8 mouse cellular contexts compared by ENCODE assay signal in the genomic region with DNA sequence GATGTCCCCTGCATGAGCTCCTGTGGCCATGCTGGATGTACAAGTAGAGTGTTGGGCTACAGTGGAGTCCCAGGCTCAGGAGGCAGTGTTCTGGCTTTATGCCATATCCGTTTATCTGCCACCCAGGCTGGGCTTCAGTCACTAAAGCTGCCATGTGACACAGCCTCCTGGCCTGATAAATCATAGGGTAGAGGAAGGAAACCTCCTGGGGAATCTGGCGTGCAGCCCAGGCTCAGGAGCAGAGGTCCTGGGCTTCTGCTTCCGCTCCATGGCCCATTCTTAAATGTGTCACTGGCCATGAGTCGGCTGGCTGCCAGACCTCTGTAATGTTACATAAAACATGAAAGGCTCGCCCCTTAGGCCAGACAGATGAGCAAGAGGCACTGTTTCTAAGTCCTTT. TPM values are rescaled to one million over a fixed set of nuclear protein-coding genes. Genes with fewer than 3 reads are reported as not detected.
A peak's percentile ranks its signal among the peaks of the same experiment; 100 is the strongest.
DNase-seq lines count a peak whose midpoint lies in the region; ATAC-seq and TF ChIP-seq lines count a peak whose summit lies in the region.

No protein-coding gene starts in this region.

- peaks cover 3% of the 10 kb centered on the region; the same call in 1 of the 2 replicates for H3K9me3 ChIP-seq in midbrain, embryonic 14.5 days (ENCODE audit: control insufficient read depth, low read length)
- H3K9me3 ChIP-seq in midbrain, embryonic 10.5 days (replicated peaks) = peaks cover 9% of the 10 kb centered on the region
- H3K9me3 ChIP-seq in embryonic facial prominence, embryonic 15.5 days (replicated peaks) = no peaks in the 10 kb centered on the region
- peaks cover 7% of the 10 kb centered on the region for H3K9me3 ChIP-seq in heart, postnatal 0 days (replicated peaks; ENCODE audit: control insufficient read depth, low read length)

- no peak overlapping the region for H3K27ac ChIP-seq in midbrain, embryonic 14.5 days (replicated peaks; ENCODE audit: low read depth, low read length)
- H3K27ac ChIP-seq in midbrain, embryonic 10.5 days (replicated peaks) = no peak overlapping the region
- H3K27ac ChIP-seq in embryonic facial prominence, embryonic 15.5 days (replicated peaks) = peak overlapping the region; percentile 58; the same call in 1 of the 2 replicates
- H3K27ac ChIP-seq in heart, postnatal 0 days (ENCODE audit: low read depth) = peak overlapping the region; percentile 77

- peak; percentile 93 for TF ChIP-seq EP300 in heart, postnatal 0 days (IDR thresholded peaks at IDR 0.05; ENCODE audit: low read depth)

- peaks cover 8% of the 10 kb centered on the region; the same call in 1 of the 2 replicates for H3K4me1 ChIP-seq in midbrain, embryonic 14.5 days (ENCODE audit: control insufficient read depth, insufficient read depth, low read length)
- no peaks in the 10 kb centered on the region for H3K4me1 ChIP-seq in midbrain, embryonic 10.5 days
- peaks cover 32% of the 10 kb centered on the region for H3K4me1 ChIP-seq in embryonic facial prominence, embryonic 15.5 days
- H3K4me1 ChIP-seq in heart, postnatal 0 days (ENCODE audit: control insufficient read depth, insufficient read depth) = peaks cover 37% of the 10 kb centered on the region

- no peaks in the 10 kb centered on the region for H3K36me3 ChIP-seq in midbrain, embryonic 14.5 days (ENCODE audit: control insufficient read depth, insufficient read depth, low read length)
- no peaks in the 10 kb centered on the region for H3K36me3 ChIP-seq in midbrain, embryonic 10.5 days
- no peaks in the 10 kb centered on the region for H3K36me3 ChIP-seq in embryonic facial prominence, embryonic 15.5 days
- no peaks in the 10 kb centered on the region for H3K36me3 ChIP-seq in heart, postnatal 0 days (replicated peaks; ENCODE audit: control insufficient read depth, insufficient read depth, low read length)

- TF ChIP-seq CTCF in heart, postnatal 0 days (IDR thresholded peaks at IDR 0.05; ENCODE audit: low read depth) = 0 out of 2 replicates have a peak, but pooled peaks have one; percentile 7

- peak; percentile 53; the same call in 1 of the 2 replicates for ATAC-seq in midbrain, embryonic 14.5 days (ENCODE audit: low FRiP score, low TSS enrichment)
- ATAC-seq in embryonic facial prominence, embryonic 15.5 days (ENCODE audit: insufficient number of reproducible peaks, low FRiP score, low TSS enrichment, low read depth) = peak; percentile 62
- peak; percentile 78 for ATAC-seq in heart, postnatal 0 days (ENCODE audit: insufficient read depth, low read depth)

- no peak overlapping the region for H3K4me2 ChIP-seq in midbrain, embryonic 14.5 days (ENCODE audit: low read length)
- H3K4me2 ChIP-seq in embryonic facial prominence, embryonic 15.5 days (replicated peaks) = no peak overlapping the region
- H3K4me2 ChIP-seq in heart, postnatal 0 days (ENCODE audit: low read depth, low read length) = no peak overlapping the region

- H3K4me3 ChIP-seq in midbrain, embryonic 14.5 days (replicated peaks; ENCODE audit: low read depth, low read length) = no peak overlapping the region
- H3K4me3 ChIP-seq in midbrain, embryonic 10.5 days = no peak overlapping the region
- H3K4me3 ChIP-seq in embryonic facial prominence, embryonic 15.5 days (replicated peaks) = no peak overlapping the region
- no peak overlapping the region for H3K4me3 ChIP-seq in heart, postnatal 0 days (ENCODE audit: low read depth, low read length)

- no peaks in the 10 kb centered on the region for H3K27me3 ChIP-seq in midbrain, embryonic 14.5 days (ENCODE audit: control insufficient read depth, insufficient read depth, low read length)
- H3K27me3 ChIP-seq in midbrain, embryonic 10.5 days (ENCODE audit: low read depth, poor library complexity, severe bottlenecking) = no peaks in the 10 kb centered on the region
- no peaks in the 10 kb centered on the region for H3K27me3 ChIP-seq in embryonic facial prominence, embryonic 15.5 days
- H3K27me3 ChIP-seq in heart, postnatal 0 days (ENCODE audit: control insufficient read depth, insufficient read depth, low read length) = no peaks in the 10 kb centered on the region

- DNase-seq in midbrain, embryonic 14.5 days = peak; percentile 71
- no peak for DNase-seq in midbrain, embryonic 10.5 days (ENCODE audit: low spot score)
- DNase-seq in heart, postnatal 0 days (ENCODE audit: low spot score) = peak; percentile 85
- peak; percentile 83 for DNase-seq in large intestine, adult 2 months (ENCODE audit: low read depth, low spot score)
- peak; percentile 93 for DNase-seq in lung, postnatal 14 days
- DNase-seq in right cerebral cortex, postnatal 4 days = peak; percentile 67
- no peak for DNase-seq in thymus, adult 18-20 months

- no peak overlapping the region for H3K9ac ChIP-seq in midbrain, embryonic 14.5 days (replicated peaks; ENCODE audit: low read length)
- H3K9ac ChIP-seq in embryonic facial prominence, embryonic 15.5 days = no peak overlapping the region
- H3K9ac ChIP-seq in heart, postnatal 0 days (replicated peaks; ENCODE audit: low read depth, low read length) = no peak overlapping the region

- 56% methylated on average over 5 of the region's 5 CpGs for WGBS in midbrain, embryonic 14.5 days
- WGBS in midbrain, embryonic 10.5 days = 80% methylated on average over 5 of the region's 5 CpGs
- WGBS in embryonic facial prominence, embryonic 15.5 days = 53% methylated on average over 5 of the region's 5 CpGs
- WGBS in heart, postnatal 0 days = 9% methylated on average over 5 of the region's 5 CpGs
- WGBS in large intestine, adult 2 months = 1% methylated on average over 5 of the region's 5 CpGs

RNA-seq across cellular contexts. Expression of a gene that starts 31.3 kb away (rescaled TPM):
- polyA plus RNA-seq in midbrain, embryonic 14.5 days (2014; fragmentation: Nextera tagmentation; extraction: Ambion mirVana) = not detected in 2 replicates
- polyA plus RNA-seq in midbrain, embryonic 10.5 days (2016; fragmentation: Nextera tagmentation; extraction: Ambion mirVana) = not detected in 2 replicates
- not detected in 2 replicates for polyA plus RNA-seq in embryonic facial prominence, embryonic 15.5 days (2015; fragmentation: Nextera tagmentation; extraction: Ambion mirVana)
- total RNA-seq in heart, postnatal 0 days (2014; rRNA removed; ENCODE audit: low replicate concordance) = not detected in 2 replicates
- polyA plus RNA-seq in heart, postnatal 0 days (2015; fragmentation: Nextera tagmentation; extraction: Ambion mirVana) = not detected in 2 replicates
- polyA plus RNA-seq in large intestine, adult 2 months (2012; rRNA removed) = 0.07 TPM in 1 of 2 replicates, not detected in the other

RNA-seq across cellular contexts. Expression of a gene that starts 36.7 kb away (rescaled TPM):
- polyA plus RNA-seq in midbrain, embryonic 14.5 days (2014; fragmentation: Nextera tagmentation; extraction: Ambion mirVana) = 17.7 and 19.2 TPM in 2 replicates
- polyA plus RNA-seq in midbrain, embryonic 10.5 days (2016; fragmentation: Nextera tagmentation; extraction: Ambion mirVana) = 8.9 and 14.6 TPM in 2 replicates
- 51.4 and 61.1 TPM in 2 replicates for polyA plus RNA-seq in embryonic facial prominence, embryonic 15.5 days (2015; fragmentation: Nextera tagmentation; extraction: Ambion mirVana)
- 275 and 304 TPM in 2 replicates for total RNA-seq in heart, postnatal 0 days (2014; rRNA removed; ENCODE audit: low replicate concordance)
- polyA plus RNA-seq in heart, postnatal 0 days (2015; fragmentation: Nextera tagmentation; extraction: Ambion mirVana) = 175 and 179 TPM in 2 replicates
- 57.5 and 77.3 TPM in 2 replicates for polyA plus RNA-seq in large intestine, adult 2 months (2012; rRNA removed)

Comparison
In these comparisons a context has a peak if more than half of its experiments do, and no peak if none do; other contexts are left out.
1. DNase-seq: peak in midbrain, embryonic 14.5 days (single experiment), heart, postnatal 0 days (single experiment), large intestine, adult 2 months (single experiment), lung, postnatal 14 days (single experiment) and right cerebral cortex, postnatal 4 days (single experiment); none in midbrain, embryonic 10.5 days (single experiment) and thymus, adult 18-20 months (0 of 2).
2. H3K27ac ChIP-seq: peak in embryonic facial prominence, embryonic 15.5 days (single experiment) and heart, postnatal 0 days (single experiment); none in midbrain, embryonic 14.5 days (single experiment) and midbrain, embryonic 10.5 days (single experiment).
3. Peak in every context shown above with its lines, with median percentiles within 50 percentile points of each other: ATAC-seq.